ENCODE assay signal across 12 mouse cellular contexts in genomic region chr19:22730971-22731370, GRCm38 (mm10).
"Had no signal": no experiment of that assay in that cellular context is flagged by ENCODE, and none has a peak within 500 bp of the region (broad histone marks: within the 10 kb centered on the region; RNA-seq: fewer than 3 reads in every experiment).

No protein-coding gene starts in this region.

- H3K9me3 ChIP-seq: limb, embryonic 13.5 days; stomach, embryonic 15.5 days had no signal

- H3K27ac ChIP-seq: limb, embryonic 13.5 days; liver, embryonic 14.5 days; stomach, embryonic 15.5 days had no signal

- H3K36me3 ChIP-seq: limb, embryonic 13.5 days; stomach, embryonic 15.5 days had no signal

- H3K4me1 ChIP-seq: limb, embryonic 13.5 days; stomach, embryonic 15.5 days had no signal

- H3K27me3 ChIP-seq: limb, embryonic 13.5 days; stomach, embryonic 15.5 days had no signal

- ATAC-seq: intestine, postnatal 0 days had no signal

- H3K4me3 ChIP-seq: limb, embryonic 13.5 days; stomach, embryonic 15.5 days had no signal

- H3K4me2 ChIP-seq: limb, embryonic 13.5 days; stomach, embryonic 15.5 days had no signal

- H3K9ac ChIP-seq: limb, embryonic 13.5 days; liver, embryonic 14.5 days; stomach, embryonic 15.5 days had no signal

- DNase-seq: kidney, adult 8-10 months; kidney, postnatal 25 days; layer of hippocampus, adult 9-11 months; lung, adult 18-20 months; retina, postnatal 1 day; right cerebral cortex, postnatal 4 days; thymus, adult 2 months; thymus, postnatal 36 days had no signal
